Mouse (Mus musculus) bone marrow, adult 2 months (tissue): Measurements from ENCODE around the gene Agmo.

Experiments used
- CTCF ChIP-seq: fragments of 200-500 bp; IDR thresholded peaks from 2 replicates; pipeline ENCODE4 v1.5.1; 2011; ENCODE audit warnings: low read length, control low read depth; ENCODE audit not compliant: control insufficient read depth, insufficient read depth
- POLR2A ChIP-seq: fragments of 200-500 bp; IDR thresholded peaks from 2 replicates; pipeline ENCODE4 v1.6.1; 2011; ENCODE audit warnings: low read depth, mild to moderate bottlenecking, control low read depth, low read length, borderline replicate concordance; ENCODE audit not compliant: control insufficient read depth

DNA sequence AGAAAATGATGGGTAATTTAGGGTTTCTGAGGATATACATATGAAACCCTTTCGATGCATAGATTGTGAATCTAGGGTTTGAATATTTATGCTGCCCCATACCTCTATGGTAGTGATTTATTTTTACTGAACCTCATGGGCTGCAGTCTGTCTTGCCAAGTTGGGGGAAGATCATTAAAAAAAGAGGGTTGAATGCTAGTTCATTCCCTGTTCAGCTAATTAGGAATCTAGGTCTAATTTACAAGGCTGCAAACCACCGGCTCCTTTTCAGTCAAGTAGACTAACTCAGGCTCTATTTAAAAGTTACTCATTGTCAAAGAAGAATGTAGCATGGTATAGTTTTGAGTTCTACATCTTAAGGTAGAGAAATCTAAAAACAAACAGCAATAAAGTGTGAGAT is 266.4 kb downstream of the Agmo start:
- no peak for TF ChIP-seq CTCF
- no peak for TF ChIP-seq POLR2A
